In the genomic region with DNA sequence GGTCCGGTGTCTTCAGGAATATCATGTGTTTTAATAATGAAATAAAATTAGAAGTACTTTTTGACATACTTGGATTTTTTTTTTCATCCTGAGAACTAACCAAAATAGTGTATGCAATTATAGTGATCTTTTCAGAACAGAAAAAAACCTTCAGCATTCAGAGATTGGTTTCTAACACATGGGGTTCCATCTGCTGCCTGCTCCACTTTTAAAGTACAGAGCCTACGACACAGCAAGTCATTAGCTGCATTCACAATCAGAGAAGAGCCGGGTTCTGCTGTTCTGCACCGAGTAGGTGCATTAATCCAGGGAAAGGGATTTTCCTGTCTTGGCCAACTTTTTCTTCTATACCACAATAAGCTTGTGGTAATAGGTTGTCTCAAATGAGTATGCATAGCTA, we compare ENCODE assay signal across 19 mouse cellular contexts.
DNase-seq lines count a peak whose midpoint lies in the region; ATAC-seq and TF ChIP-seq lines count a peak whose summit lies in the region.
"Had no signal": no experiment of that assay in that cellular context is flagged by ENCODE, and none has a peak within 500 bp of the region (broad histone marks: within the 10 kb centered on the region; RNA-seq: fewer than 3 reads in every experiment).

No protein-coding gene starts in this region.

- no peaks in the 10 kb centered on the region for H3K9me3 ChIP-seq in embryonic facial prominence, embryonic 10.5 days
- no peaks in the 10 kb centered on the region for H3K9me3 ChIP-seq in midbrain, postnatal 0 days (ENCODE audit: low read length)
- H3K9me3 ChIP-seq: limb, embryonic 13.5 days; neural tube, embryonic 15.5 days had no signal

- no peak overlapping the region for H3K4me3 ChIP-seq in embryonic facial prominence, embryonic 10.5 days
- no peak overlapping the region for H3K4me3 ChIP-seq in midbrain, postnatal 0 days (ENCODE audit: low read depth, low read length)
- H3K4me3 ChIP-seq: limb, embryonic 13.5 days; neural tube, embryonic 15.5 days had no signal

- H3K27ac ChIP-seq in embryonic facial prominence, embryonic 10.5 days (replicated peaks) = no peak overlapping the region
- H3K27ac ChIP-seq in midbrain, postnatal 0 days (ENCODE audit: low read depth, low read length) = no peak overlapping the region
- H3K27ac ChIP-seq: limb, embryonic 13.5 days; neural tube, embryonic 15.5 days had no signal

- no peaks in the 10 kb centered on the region for H3K4me1 ChIP-seq in embryonic facial prominence, embryonic 10.5 days
- no peaks in the 10 kb centered on the region for H3K4me1 ChIP-seq in midbrain, postnatal 0 days (ENCODE audit: insufficient read depth, low read length)
- H3K4me1 ChIP-seq: limb, embryonic 13.5 days; neural tube, embryonic 15.5 days had no signal

- no peak overlapping the region for H3K9ac ChIP-seq in midbrain, postnatal 0 days (replicated peaks; ENCODE audit: low read length, poor library complexity, severe bottlenecking)
- H3K9ac ChIP-seq: limb, embryonic 13.5 days; neural tube, embryonic 15.5 days had no signal

- no peaks in the 10 kb centered on the region for H3K27me3 ChIP-seq in embryonic facial prominence, embryonic 10.5 days (replicated peaks; ENCODE audit: low read depth, poor library complexity, severe bottlenecking)
- H3K27me3 ChIP-seq in midbrain, postnatal 0 days (ENCODE audit: insufficient read depth, low read length) = no peaks in the 10 kb centered on the region
- H3K27me3 ChIP-seq: limb, embryonic 13.5 days; neural tube, embryonic 15.5 days had no signal

- no peaks in the 10 kb centered on the region for H3K36me3 ChIP-seq in embryonic facial prominence, embryonic 10.5 days (replicated peaks)
- H3K36me3 ChIP-seq in midbrain, postnatal 0 days (ENCODE audit: insufficient read depth, low read length) = no peaks in the 10 kb centered on the region
- H3K36me3 ChIP-seq: limb, embryonic 13.5 days; neural tube, embryonic 15.5 days had no signal

- ATAC-seq in midbrain, postnatal 0 days (ENCODE audit: low FRiP score) = no peak
- ATAC-seq: hindbrain, embryonic 16.5 days had no signal

- H3K4me2 ChIP-seq in midbrain, postnatal 0 days (ENCODE audit: low read depth, low read length, poor library complexity, severe bottlenecking) = no peak overlapping the region
- H3K4me2 ChIP-seq: limb, embryonic 13.5 days; midbrain, embryonic 11.5 days; neural tube, embryonic 15.5 days had no signal

- TF ChIP-seq CTCF in midbrain, postnatal 0 days (IDR thresholded peaks at IDR 0.05) = no peak

- peak; percentile 18 for DNase-seq in brain, embryonic 18.5 days (ENCODE audit: low read depth, low spot score)
- DNase-seq in layer of hippocampus, adult 11-12 months (ENCODE audit: low spot score) = peak; percentile 67
- peak; percentile 32 to 34 for DNase-seq in layer of hippocampus, postnatal 36 days
- peak; percentile 6 for DNase-seq in right cerebral cortex, postnatal 14 days
- DNase-seq in spleen, adult 18-20 months = no peak
- DNase-seq in embryonic facial prominence, embryonic 10.5 days (ENCODE audit: low spot score) = no peak
- DNase-seq in midbrain, postnatal 0 days (ENCODE audit: low spot score) = no peak
- DNase-seq: adrenal gland, adult 2 months; cerebellum, adult 9-11 months; embryo, embryonic 11 days; heart, postnatal 14 days; kidney, adult 18-20 months; kidney, postnatal 25 days; lung, adult 18-20 months; lung, postnatal 36 days had no signal

- WGBS in embryonic facial prominence, embryonic 10.5 days = 88% methylated on average over 4 of the region's 4 CpGs
- WGBS in midbrain, postnatal 0 days = 85% methylated on average over 4 of the region's 4 CpGs

Comparison
In these comparisons a context has a peak if more than half of its experiments do, and no peak if none do; other contexts are left out.
1. DNase-seq: peak in brain, embryonic 18.5 days (single experiment), layer of hippocampus, adult 11-12 months (single experiment), layer of hippocampus, postnatal 36 days (2 of 2) and right cerebral cortex, postnatal 14 days (single experiment); none in spleen, adult 18-20 months (0 of 2), embryonic facial prominence, embryonic 10.5 days (single experiment) and midbrain, postnatal 0 days (single experiment).